Mouse (Mus musculus): ENCODE measurements around the gene Erp27.

DNA sequence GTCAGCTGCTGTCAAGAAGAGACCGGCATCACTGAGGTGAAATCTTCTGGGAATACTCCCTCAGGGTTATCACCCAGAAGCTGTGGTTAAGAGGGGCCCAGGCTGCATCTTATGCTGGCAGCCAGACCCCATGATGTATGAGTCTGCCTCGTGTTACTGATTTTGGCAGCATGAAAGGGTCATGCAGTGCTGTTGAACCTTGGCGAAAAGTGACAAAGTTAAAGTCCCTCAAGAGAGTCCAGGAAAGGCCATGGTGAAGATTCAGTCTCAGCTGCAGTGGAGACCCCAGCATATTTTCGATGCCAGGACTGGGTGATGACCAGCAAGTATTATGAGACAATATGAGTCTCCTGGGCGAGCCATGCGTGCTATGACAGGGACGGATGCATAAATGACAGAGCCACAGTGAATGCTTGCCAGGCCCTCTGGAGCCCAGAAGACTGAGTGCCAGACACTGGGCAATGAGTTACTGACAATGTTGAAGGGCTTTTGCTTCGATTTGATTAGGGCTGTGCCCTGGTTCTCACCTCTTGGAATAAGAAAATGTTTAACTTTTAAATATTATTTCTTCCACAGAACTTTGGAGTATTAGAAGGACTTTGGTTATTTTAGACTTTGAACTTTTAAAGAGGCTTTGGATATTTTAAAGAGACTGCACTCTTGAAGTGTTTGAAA lies 6.1 kb downstream of the Erp27 start:
- TF ChIP-seq CTCF (IDR thresholded peaks at IDR 0.05) (no peak), EP300 (IDR thresholded peaks at IDR 0.05) (no peak)
